Mouse (Mus musculus): Measurements from ENCODE around the gene Ralb.

Gene Ralb

DNA sequence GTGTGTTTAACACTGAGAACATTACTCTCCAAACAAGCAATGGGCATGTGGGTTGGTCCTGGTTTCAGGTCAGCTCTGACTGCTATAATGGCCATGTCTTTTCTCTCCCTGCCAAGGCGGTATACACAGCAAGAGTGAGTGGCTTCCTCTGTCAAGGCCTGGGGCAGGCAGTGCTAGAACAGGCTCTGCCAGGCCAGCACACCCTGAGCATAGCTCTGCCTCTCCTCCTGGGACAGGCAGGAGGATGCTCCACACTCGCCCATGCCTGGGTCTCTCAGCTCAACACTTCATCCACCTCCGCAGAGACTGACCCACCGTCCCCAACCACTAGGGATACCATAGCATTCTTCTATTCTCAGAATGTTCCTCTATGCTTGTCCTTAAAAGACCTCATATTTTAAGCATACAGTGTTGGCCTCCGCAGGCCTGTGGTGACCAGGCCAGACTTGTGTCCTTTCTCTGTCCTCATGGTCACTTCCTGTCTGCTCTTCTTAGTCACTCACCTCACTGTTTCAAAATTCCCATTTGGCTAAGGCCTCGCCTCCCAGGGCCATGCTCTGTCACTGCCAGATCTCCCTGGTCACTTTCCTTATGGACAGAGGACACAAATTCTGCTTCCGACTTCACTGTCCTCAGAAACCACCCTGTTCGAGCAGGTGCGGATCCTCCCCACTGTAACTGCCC lies 9.7 kb downstream of the Ralb start:
- no peak for DNase-seq (ENCODE audit: low read depth in 2 of 2, low spot score in 2 of 2)

DNA sequence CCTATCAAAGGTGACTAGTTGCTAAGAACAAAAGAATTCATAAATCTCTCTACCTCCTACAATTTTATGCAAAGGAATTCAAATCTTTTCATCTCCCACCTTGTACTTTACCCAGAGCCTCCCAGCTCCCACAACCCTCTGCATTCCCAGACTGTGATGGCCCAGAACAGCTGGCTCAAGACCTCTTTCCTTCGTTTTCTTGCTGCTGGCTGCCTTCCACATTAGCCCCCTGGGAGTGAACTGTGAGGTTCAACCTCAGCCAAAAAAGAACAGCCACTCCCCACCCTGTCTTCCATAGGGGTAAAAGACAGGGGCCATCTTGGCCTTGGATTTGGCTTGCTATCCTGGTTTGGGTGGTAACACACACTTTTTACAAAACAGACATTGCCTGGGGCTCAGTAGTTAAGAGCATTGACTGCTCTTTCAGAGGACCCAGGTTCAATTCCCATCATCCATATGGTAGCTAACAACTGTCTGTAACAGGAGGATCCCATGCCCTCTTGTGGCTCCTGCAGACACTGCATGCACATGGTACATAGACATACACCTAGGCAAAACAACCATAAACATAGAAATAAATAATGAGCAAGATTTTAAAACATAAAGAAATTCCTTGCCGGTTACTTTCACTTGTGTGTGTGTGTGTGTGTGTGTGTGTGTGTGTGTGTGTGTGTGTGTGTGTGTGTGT lies 10.4 kb downstream of the Ralb start:
- no peak for DNase-seq (ENCODE audit: low read depth in 2 of 2, low spot score in 2 of 2)

DNA sequence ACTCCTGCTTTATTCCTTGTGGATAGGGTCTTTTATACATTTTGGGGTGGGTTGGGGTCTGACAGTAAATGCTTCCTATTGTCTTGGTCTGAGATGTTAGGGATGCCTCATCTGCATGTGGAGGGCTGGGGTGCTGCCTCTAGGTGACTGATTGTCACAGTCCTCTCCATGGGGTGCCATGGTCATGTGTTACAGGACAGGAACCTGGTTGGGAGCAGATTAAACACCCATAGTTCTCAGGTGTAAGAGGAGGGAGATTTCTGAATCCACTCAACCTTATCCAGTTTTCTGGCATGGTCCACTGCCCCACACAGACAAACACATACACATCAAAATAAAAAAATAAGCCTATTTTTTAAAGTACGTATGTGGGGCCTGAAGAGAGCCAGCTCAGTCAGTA lies 12.1 kb downstream of the Ralb start:
- no peak for DNase-seq (ENCODE audit: low read depth in 2 of 2, low spot score in 2 of 2)

DNA sequence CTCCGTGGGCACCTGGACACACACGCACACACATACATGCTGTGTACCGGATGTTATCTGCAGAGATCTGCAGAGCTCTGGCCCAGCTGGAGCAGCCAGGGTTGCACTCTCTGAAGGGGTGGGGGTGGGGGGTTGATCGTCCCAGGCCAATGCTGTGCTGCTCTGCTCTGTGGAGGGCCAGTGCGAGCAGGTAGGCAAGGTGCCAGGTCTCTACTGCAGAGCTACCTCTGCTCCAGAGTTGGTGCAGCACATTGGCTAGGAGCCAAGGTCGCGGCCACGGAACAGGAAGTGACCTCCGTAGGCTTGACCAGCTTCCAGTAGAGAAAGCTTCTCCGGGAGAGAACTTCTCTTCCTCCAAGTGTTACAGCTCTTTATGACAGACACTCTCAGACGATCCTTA lies 12.5 kb downstream of the Ralb start:
- peak in 1 of 2 experiments; percentile 26 for DNase-seq (ENCODE audit: low read depth in 2 of 2, low spot score in 2 of 2)

DNA sequence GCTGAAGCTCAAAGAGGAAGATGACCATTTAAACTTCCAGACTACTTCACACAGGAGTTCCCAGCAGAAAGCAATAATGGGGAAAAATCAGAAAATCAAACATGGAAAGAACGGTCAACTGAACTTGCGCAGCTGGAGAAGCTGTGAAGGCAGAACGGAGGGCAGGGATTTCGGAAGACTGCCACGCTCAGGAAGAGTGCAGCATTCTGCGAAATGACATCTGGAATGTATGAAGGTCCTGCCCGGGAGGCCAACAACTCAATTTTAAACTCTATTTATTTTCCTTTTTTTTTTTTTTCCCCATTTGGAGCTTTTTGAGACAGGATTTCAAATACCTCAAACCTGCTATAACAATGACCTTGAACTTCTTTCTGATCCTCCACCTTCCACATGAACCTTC lies 13.8 kb downstream of the Ralb start:
- DNase-seq (ENCODE audit: low read depth in 2 of 2, low spot score in 2 of 2): no peak

DNA sequence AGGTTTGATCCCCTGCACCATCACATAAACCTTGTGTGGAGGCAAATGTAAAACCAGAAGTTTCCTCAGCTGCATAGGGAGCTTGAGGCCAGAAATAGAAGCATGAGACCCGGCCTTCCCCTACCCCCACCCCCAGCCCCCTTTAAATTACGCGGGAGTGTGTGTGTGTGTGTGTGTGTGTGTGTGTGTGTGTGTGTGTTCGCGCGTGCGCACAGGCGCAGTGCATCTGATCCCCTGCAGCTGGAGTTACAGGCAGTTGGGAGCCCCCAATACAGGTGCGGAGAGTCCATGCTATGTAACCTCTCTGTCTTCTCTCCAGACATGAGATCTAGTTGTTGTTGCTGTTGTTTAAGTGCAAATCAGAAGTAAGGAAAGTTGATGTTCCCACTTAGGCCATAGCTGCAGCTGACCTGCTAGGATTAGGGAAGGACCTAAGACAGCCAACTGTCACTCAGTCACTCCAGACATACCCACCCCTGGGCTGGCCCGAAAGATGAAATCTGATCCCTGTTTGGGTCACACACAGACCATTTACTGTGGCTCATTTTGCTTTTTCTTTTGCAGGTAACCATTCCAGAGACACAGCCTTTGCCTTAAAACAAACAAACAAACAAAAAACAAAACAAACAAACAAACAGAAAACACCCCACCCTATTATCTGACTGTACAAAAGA lies 16.5 kb downstream of the Ralb start:
- DNase-seq (ENCODE audit: low read depth in 2 of 2, low spot score in 2 of 2): no peak

DNA sequence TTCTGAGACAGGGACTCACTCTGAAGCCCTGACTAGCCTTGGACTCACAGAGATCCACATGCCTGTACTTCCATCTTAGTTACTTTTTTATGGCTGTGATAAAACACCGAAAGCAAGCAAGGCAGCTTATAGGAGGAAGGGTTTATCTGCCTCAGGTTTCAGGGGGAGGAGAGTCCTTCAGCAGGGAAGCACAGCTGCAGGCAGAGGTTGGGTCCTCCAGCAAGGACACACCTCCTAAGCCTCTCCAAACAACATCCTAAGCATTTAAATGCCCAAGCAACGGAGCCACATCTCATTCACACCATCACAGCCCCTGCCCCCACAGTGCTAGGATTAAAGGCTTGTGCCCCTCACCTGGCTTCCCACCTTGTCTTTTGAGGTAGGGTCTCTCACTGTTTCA lies 18.8 kb downstream of the Ralb start:
- DNase-seq (ENCODE audit: low read depth in 2 of 2, low spot score in 2 of 2): no peak

DNA sequence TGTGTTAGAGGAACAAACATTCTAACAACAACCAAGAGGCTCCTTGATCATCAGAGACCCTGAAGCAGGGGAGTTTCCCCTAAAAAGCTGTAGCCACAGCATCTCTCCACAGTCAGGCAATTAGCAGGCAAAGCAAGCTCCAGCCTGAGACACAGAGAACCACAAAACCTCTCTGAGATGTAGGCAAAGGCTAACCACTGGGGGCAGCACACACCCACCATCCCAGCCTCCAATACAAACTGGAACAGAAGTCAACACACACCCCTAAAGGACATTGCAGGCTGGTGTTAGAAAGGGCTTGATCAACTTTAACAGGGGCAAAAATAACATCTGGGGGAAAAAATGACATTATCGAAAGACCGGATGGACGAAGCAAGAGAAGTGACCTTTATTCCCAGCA lies 20.1 kb downstream of the Ralb start:
- no peak for DNase-seq (ENCODE audit: low read depth in 2 of 2, low spot score in 2 of 2)

DNA sequence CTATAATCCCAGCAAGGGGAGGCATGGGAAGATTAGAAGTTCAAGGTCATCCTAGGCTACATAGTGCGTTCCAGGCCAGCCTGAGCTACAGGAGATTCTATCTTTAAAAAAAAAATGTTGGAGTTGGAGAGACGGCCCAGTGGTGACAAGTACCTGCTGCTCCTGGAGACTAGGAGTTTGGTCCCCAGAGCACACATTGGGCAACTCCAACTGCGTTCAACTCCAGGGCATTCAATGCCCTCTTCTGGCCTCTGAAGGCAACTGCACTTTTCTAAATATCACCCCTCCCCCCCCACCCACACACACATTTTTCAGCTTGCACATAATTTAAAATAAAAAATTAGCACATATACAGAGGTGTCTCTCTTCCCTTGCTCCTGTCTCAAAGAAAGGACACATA lies 21.7 kb downstream of the Ralb start:
- DNase-seq (ENCODE audit: low read depth in 2 of 2, low spot score in 2 of 2): no peak

DNA sequence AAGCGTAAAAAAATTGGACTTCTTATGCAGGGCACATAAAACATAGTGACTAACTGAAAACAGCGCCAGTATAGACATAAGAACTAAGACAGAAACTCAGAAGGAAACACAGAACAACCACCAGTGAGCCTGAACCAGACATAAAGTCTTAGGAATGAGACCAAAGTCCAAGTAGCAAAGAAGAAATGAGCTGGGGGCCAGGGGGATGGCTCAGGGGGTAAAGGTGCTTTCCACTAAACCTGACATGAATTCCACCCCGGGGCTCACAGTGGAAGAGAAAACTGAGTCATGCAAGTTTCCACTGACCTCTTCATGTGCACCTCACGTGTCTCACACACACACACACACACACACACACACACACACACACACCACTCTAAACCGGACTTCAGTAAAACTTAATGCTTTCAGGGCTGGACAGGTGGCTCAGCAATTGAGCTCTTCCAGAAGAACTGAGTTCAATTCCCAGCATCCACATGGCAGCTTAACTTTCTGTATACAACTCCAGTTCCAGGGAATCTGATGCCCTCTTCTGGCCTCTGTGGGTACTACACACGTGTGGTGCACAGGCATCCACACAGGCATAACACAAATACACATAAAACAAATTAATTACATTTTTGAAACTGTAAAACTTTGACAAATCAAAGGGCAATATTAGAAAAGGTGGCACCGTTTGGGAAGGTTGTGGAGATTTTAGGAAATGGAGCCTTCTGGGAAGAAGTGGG lies 23.2 kb downstream of the Ralb start:
- DNase-seq (ENCODE audit: low read depth in 2 of 2, low spot score in 2 of 2): no peak

DNA sequence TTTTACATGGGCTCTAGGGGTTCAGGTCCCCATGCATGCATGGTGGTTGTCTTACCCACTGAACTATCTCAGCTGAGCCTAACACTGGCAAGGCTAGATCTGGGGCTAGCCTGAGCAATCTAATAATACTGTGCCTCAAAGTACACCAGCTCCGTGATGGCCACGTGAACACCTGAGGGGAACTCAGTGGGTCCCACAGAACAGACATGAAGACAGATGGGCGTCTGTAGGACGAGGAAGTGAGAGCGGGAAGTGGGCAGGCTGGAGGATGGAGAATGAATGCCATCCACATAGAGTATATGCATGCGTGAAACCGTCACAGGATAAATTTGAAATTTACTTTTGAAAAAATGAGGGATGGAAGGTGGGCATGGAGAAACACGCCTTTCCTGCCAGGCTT lies 23.9 kb downstream of the Ralb start:
- no peak for DNase-seq (ENCODE audit: low read depth in 2 of 2, low spot score in 2 of 2)

DNA sequence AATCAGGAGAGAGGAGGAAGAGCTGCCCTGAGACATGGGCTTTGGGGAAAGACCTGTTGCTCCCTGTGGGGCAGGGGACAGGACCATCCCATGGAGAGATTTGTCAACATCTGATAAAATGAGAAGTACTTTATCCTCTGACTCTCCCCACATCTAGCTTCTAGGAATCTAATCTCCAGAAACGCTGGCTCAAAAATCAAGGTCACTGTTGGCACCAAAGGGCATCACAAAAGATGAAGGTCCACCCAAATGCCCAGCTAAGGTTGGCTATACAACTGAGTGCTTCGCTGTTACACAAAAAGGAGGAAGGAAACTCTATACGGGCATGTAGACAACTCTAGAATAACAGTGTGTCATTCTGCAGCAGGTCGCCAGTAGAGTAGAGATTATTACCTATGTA lies 25.0 kb downstream of the Ralb start:
- no peak for DNase-seq (ENCODE audit: low read depth in 2 of 2, low spot score in 2 of 2)

DNA sequence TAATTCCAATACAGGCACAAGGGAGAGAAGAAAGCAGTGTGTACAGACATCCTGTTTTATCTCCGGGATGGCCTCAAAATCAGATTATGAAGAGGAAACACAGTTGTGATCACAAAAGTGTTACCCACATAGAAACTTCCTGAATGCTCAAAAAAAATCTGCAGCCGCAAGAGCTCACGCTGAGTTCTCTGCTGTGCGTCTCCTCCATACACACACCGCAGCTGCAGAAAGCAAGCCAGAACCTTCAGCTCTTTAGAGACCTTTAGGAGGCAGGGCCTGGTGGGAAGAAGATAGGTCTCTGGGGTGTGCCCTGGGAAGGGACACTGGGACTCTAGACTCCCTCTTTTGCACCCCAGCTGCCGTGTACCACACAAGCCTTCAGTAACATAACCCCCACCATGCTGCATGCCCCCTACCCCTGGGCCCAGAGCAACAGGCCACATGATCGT lies 27.7 kb downstream of the Ralb start:
- no peak for DNase-seq (ENCODE audit: low read depth in 2 of 2, low spot score in 2 of 2)

DNA sequence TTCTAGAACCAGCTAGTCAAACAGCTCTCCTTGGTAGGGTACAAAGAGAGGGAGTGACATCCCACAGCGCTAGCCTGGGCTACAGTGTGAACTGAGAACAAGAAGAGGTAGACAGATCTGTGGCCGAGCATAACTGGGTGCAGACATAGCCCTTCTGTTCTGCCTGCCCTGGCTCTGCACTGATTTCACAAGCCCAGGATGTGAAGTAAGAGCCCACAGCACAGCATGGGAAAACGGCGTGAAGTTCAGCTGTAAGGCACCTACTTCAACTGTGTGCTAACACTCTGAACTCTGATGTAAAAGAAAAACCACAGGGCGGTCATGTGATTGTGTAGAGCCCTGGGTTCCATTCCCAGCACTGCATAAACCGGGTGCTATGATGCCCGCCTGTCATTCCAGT lies 29.9 kb downstream of the Ralb start:
- DNase-seq (ENCODE audit: low read depth in 2 of 2, low spot score in 2 of 2): no peak

DNA sequence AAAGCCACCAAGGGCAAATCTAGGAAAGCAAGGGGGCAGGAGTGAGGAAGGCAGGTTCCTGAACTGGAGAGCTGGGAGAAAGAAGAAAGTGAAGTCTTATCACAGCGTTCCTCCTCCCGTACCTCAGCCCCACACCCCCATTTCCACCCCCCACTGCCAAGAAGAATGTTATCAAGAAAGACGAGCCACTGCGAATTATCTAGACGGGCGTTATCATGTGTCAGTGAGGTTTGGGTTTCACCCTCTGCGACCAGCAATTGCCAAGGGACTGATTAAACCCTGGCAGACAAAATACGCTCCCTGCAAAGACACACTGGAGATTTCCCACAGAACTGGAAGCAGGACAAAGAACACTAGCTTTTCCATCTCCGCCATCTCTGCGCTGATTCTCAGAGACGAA lies 31.9 kb downstream of the Ralb start:
- DNase-seq (ENCODE audit: low read depth in 2 of 2, low spot score in 2 of 2): no peak

DNA sequence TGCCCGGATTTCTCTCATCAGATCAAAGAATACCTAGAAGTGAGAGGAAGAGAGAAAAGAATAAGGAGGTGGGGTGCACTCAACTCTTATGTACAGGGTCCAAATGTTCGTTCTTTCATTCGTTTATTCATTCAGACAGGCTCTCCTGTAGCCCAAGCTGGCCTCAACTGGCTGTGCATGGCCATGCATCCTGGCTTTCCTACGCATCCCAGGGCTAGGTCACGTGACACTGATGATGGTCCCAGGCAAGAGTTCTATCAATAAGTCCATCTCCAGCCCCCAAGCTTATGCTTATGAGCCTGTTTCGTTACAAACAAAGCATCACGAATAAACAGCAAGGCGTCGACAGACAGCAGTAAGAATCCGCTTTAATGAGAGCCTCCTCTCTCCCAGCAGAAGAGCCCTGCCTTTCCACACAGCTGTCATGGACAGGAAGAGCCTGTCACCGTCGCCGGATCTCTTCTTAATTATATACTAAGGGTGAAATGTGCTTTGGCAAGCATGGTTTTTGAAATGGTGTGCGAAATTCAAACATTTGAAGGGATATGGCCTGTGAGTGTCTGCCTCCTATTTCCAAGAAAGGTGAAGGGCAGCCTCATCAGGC lies 32.7 kb downstream of the Ralb start:
- no peak for DNase-seq (ENCODE audit: low read depth in 2 of 2, low spot score in 2 of 2)

DNA sequence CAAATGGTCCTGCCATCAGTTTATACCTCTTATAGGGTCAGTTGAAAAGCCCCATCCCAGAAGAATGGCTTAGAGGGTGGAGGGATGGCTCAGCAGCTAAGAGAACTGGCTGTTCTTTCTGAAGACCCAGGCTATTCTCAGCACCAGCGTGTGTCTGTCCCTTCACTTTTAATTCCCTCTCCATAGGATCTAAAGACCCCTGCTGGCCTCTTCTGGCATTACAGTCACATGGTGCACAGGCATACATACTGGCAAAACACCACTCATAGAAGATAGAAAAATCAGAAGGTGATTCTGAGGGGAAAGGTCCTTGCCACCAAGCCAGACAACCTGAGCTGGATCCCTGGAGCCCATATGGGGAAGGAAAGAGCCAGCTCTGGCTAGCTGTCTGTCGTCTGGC lies 41.2 kb downstream of the Ralb start:
- DNase-seq (ENCODE audit: low read depth in 2 of 2, low spot score in 2 of 2): peak in 1 of 2 experiments; percentile 39

DNA sequence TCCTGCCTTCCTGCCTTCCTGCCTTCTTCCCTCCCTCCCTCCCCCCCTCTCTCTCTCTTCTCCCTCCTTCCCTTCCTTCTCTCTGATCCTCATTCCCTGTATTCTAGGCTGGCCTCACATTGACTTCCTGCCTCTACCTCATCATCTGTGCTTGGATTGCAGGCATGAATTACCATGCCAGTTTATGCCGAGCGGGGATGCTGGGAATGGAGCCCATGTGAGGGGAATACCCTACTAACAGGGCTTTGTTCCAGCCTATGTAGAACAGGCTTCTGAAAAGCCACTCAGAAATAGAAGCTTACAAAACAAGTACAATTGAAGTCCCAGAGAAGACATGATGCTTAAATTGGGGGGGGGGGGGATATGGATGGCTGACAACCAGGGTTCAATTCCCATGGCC lies 44.5 kb downstream of the Ralb start:
- DNase-seq (ENCODE audit: low read depth in 2 of 2, low spot score in 2 of 2): no peak

DNA sequence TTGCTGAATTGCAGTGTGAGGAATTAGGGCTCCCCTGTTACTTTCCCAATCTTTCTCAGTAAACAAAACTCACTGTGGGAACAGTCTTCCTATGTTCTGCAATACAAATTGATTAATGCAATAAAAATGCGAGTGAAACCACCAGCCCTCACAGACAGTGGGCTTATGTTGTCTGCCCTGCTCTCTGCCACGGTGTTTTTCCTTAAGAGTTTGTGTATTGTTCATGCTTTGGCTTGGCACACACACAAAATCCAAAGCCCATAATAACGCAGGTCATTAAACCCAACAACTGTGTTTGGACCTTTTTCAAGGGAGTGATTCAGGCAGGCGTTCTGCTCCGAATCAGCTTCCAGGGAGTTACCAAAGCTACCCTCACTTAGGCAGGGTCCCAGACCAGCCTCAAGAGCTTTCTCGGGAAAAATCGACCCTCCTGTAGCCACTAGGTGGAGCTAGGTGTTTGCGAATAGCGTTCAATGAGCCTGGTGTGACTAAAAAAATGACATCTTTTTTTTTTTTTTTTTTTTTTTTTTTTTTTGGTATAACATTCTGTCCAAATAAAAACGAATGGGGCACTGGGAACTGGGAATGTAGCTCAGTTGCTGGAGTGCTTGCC lies 46.5 kb downstream of the Ralb start:
- DNase-seq (ENCODE audit: low read depth in 2 of 2, low spot score in 2 of 2): peak; percentile 16 to 40

DNA sequence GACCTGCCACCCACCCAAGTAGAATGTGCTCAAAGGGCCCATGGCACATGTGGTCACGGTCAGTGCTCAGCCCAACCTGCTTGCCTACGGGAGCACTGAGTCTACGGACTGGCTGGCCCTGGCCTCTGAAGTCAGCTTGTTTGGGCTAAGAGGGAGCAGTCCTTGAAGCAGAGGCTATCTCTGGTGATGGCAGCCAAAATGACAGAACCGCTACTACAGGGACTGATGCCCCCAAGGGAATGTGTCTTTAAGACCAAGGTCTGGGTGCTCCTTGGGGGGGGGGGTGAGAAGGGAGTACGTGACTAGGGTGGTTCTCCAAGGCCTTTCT lies 47.1 kb downstream of the Ralb start:
- no peak for DNase-seq (ENCODE audit: low read depth in 2 of 2, low spot score in 2 of 2)
